31 mouse cellular contexts compared by ENCODE assay signal in genomic region chr7:127671880-127672774, GRCm38 (mm10). TPM values are rescaled to one million over a fixed set of nuclear protein-coding genes. Genes with fewer than 3 reads are reported as not detected.
A peak's percentile ranks its signal among the peaks of the same experiment; 100 is the strongest.
DNase-seq lines count a peak whose midpoint lies in the region; ATAC-seq and TF ChIP-seq lines count a peak whose summit lies in the region.
"Had no signal": no experiment of that assay in that cellular context is flagged by ENCODE, and none has a peak within 500 bp of the region (broad histone marks: within the 10 kb centered on the region; RNA-seq: fewer than 3 reads in every experiment).

No protein-coding gene starts in this region.

- no peak for TF ChIP-seq POLR2A in liver, adult 2 months (IDR thresholded peaks at IDR 0.05; ENCODE audit: extremely low read depth, insufficient read depth, low read length)
- TF ChIP-seq POLR2A in small intestine, adult 2 months (IDR thresholded peaks at IDR 0.05; ENCODE audit: low read depth, low read length): no peak

- no peak for ATAC-seq in kidney, embryonic 16.5 days (ENCODE audit: low FRiP score, low TSS enrichment)
- ATAC-seq in liver, embryonic 12.5 days: 0 out of 2 replicates have a peak, but pooled peaks have one; percentile 29
- ATAC-seq: activated CD4-positive, CD25-positive, alpha-beta regulatory T cell, adult 4 months; forebrain, postnatal 0 days; hindbrain, embryonic 16.5 days had no signal

- H3K27ac ChIP-seq in liver, adult 2 months (replicated peaks; ENCODE audit: insufficient read depth, low read depth, low read length): peak overlapping the region; percentile 66
- H3K27ac ChIP-seq in kidney, embryonic 16.5 days (ENCODE audit: low read length): no peak overlapping the region
- H3K27ac ChIP-seq in liver, embryonic 12.5 days: 0 out of 2 replicates have a peak overlapping the region, but pooled peaks have one; percentile 43
- peak overlapping the region; percentile 100 for H3K27ac ChIP-seq in small intestine, adult 2 months (ENCODE audit: insufficient read depth, low read depth, low read length)
- H3K27ac ChIP-seq in left cerebral cortex, adult 2 months: no peak overlapping the region
- H3K27ac ChIP-seq in heart, embryonic 10.5 days: no peak overlapping the region
- H3K27ac ChIP-seq: embryonic facial prominence, embryonic 12.5 days; gastrocnemius, adult 2 months; hindbrain, embryonic 10.5 days; limb, embryonic 10.5 days; midbrain, embryonic 12.5 days; neural tube, embryonic 12.5 days had no signal

- H3K79me2 ChIP-seq in liver, adult 2 months (ENCODE audit: control insufficient read depth, insufficient read depth, low read length): no peaks in the 10 kb centered on the region

- H3K9me3 ChIP-seq in kidney, embryonic 16.5 days (ENCODE audit: low read length): no peaks in the 10 kb centered on the region
- no peaks in the 10 kb centered on the region for H3K9me3 ChIP-seq in liver, embryonic 12.5 days (replicated peaks)
- no peaks in the 10 kb centered on the region for H3K9me3 ChIP-seq in heart, embryonic 10.5 days
- H3K9me3 ChIP-seq: embryonic facial prominence, embryonic 12.5 days; heart, embryonic 12.5 days; hindbrain, embryonic 10.5 days; limb, embryonic 10.5 days; midbrain, embryonic 12.5 days; neural tube, embryonic 12.5 days had no signal

- H3K4me2 ChIP-seq in kidney, embryonic 16.5 days (replicated peaks; ENCODE audit: low read depth, low read length): no peak overlapping the region
- no peak overlapping the region for H3K4me2 ChIP-seq in liver, embryonic 12.5 days
- H3K4me2 ChIP-seq: embryonic facial prominence, embryonic 12.5 days; heart, embryonic 12.5 days; midbrain, embryonic 12.5 days; neural tube, embryonic 12.5 days had no signal

- peak; percentile 96 for DNase-seq in liver, adult 2 months (ENCODE audit: extremely low read depth, low read depth, low spot score)
- no peak for DNase-seq in liver
- no peak for DNase-seq in left cerebral cortex, adult 2 months (ENCODE audit: extremely low spot score in 1 of 2, low spot score in 2 of 2)
- no peak for DNase-seq in heart, embryonic 10.5 days (ENCODE audit: low spot score)
- no peak for DNase-seq in frontal cortex, postnatal 10 days (ENCODE audit: low spot score in 2 of 2)
- DNase-seq: adrenal gland, adult 8-10 months; cerebellum, adult 18-20 months; cerebellum, postnatal 14 days; forebrain, postnatal 0 days; gastrocnemius, adult 2 months; heart, postnatal 10 days; layer of hippocampus, adult 9-11 months; lung, postnatal 10 days; right cerebral cortex, postnatal 14 days; spleen, adult 18-20 months had no signal

- H3K9ac ChIP-seq in liver, adult 2 months (ENCODE audit: low read depth, low read length): no peak overlapping the region
- peak overlapping the region; percentile 29; the same call in 1 of the 2 replicates for H3K9ac ChIP-seq in kidney, embryonic 16.5 days (replicated peaks; ENCODE audit: low read length)
- no peak overlapping the region for H3K9ac ChIP-seq in liver, embryonic 12.5 days
- H3K9ac ChIP-seq: embryonic facial prominence, embryonic 12.5 days; forebrain, postnatal 0 days; heart, embryonic 12.5 days; midbrain, embryonic 12.5 days; neural tube, embryonic 12.5 days had no signal

- H3K4me3 ChIP-seq in liver, adult 2 months (ENCODE audit: insufficient read depth, low read depth, low read length): no peak overlapping the region
- H3K4me3 ChIP-seq in kidney, embryonic 16.5 days (ENCODE audit: low read length): no peak overlapping the region
- H3K4me3 ChIP-seq in liver, embryonic 12.5 days: no peak overlapping the region
- peak overlapping the region; percentile 21; the same call in 1 of the 2 replicates for H3K4me3 ChIP-seq in small intestine, adult 2 months (ENCODE audit: low read depth, low read length)
- no peak overlapping the region for H3K4me3 ChIP-seq in left cerebral cortex, adult 2 months
- H3K4me3 ChIP-seq in heart, embryonic 10.5 days: no peak overlapping the region
- H3K4me3 ChIP-seq: embryonic facial prominence, embryonic 12.5 days; gastrocnemius, adult 2 months; heart, embryonic 12.5 days; hindbrain, embryonic 10.5 days; limb, embryonic 10.5 days; midbrain, embryonic 12.5 days; neural tube, embryonic 12.5 days had no signal

- TF ChIP-seq CTCF in liver, adult 2 months (IDR thresholded peaks at IDR 0.05; ENCODE audit: low read depth, low read length): no peak
- TF ChIP-seq CTCF in small intestine, adult 2 months (IDR thresholded peaks at IDR 0.05; ENCODE audit: extremely low read depth, insufficient read length, insufficient replicate concordance, low read depth, low read length): no peak
- no peak for TF ChIP-seq CTCF in left cerebral cortex, adult 2 months (IDR thresholded peaks at IDR 0.05)

- H3K27me3 ChIP-seq in liver, adult 2 months (ENCODE audit: control insufficient read depth, insufficient read depth, low read length): no peaks in the 10 kb centered on the region
- H3K27me3 ChIP-seq in kidney, embryonic 16.5 days (ENCODE audit: insufficient read depth, low read length): no peaks in the 10 kb centered on the region
- no peaks in the 10 kb centered on the region for H3K27me3 ChIP-seq in liver, embryonic 12.5 days (replicated peaks)
- H3K27me3 ChIP-seq in small intestine, adult 2 months (ENCODE audit: control insufficient read depth, insufficient read depth, low read length): no peaks in the 10 kb centered on the region
- no peaks in the 10 kb centered on the region for H3K27me3 ChIP-seq in heart, embryonic 10.5 days (ENCODE audit: insufficient read depth, poor library complexity, severe bottlenecking)
- H3K27me3 ChIP-seq: embryonic facial prominence, embryonic 12.5 days; heart, embryonic 12.5 days; midbrain, embryonic 12.5 days; neural tube, embryonic 12.5 days had no signal

- no peaks in the 10 kb centered on the region for H3K36me3 ChIP-seq in liver, adult 2 months (ENCODE audit: control insufficient read depth, insufficient read depth, low read length)
- H3K36me3 ChIP-seq in kidney, embryonic 16.5 days (ENCODE audit: insufficient read depth, low read length): peaks cover 2% of the 10 kb centered on the region; the same call in 1 of the 2 replicates
- no peaks in the 10 kb centered on the region for H3K36me3 ChIP-seq in liver, embryonic 12.5 days
- no peaks in the 10 kb centered on the region for H3K36me3 ChIP-seq in small intestine, adult 2 months (ENCODE audit: control insufficient read depth, insufficient read depth, low read length)
- peaks cover 3% of the 10 kb centered on the region; the same call in 1 of the 2 replicates for H3K36me3 ChIP-seq in heart, embryonic 10.5 days
- H3K36me3 ChIP-seq: heart, embryonic 12.5 days; midbrain, embryonic 12.5 days; neural tube, embryonic 12.5 days had no signal

- WGBS in liver, adult 2 months: 30% methylated on average over 11 of the region's 11 CpGs
- WGBS in kidney, embryonic 16.5 days: 56% methylated on average over 11 of the region's 11 CpGs
- 56% methylated on average over 11 of the region's 11 CpGs for WGBS in liver, embryonic 12.5 days (ENCODE audit: insufficient replicate concordance)
- WGBS in small intestine, adult 2 months: 20% methylated on average over 11 of the region's 11 CpGs
- WGBS in heart, embryonic 10.5 days: 62% methylated on average over 11 of the region's 11 CpGs

- H3K4me1 ChIP-seq in liver, adult 2 months (ENCODE audit: control insufficient read depth, insufficient read depth, low read length): peaks cover 10% of the 10 kb centered on the region
- no peaks in the 10 kb centered on the region for H3K4me1 ChIP-seq in kidney, embryonic 16.5 days (ENCODE audit: insufficient read depth, low read length)
- peaks cover 14% of the 10 kb centered on the region for H3K4me1 ChIP-seq in liver, embryonic 12.5 days
- peaks cover 22% of the 10 kb centered on the region for H3K4me1 ChIP-seq in small intestine, adult 2 months (ENCODE audit: control insufficient read depth, insufficient read depth, insufficient read length, low read length)
- H3K4me1 ChIP-seq in heart, embryonic 10.5 days: peaks cover 16% of the 10 kb centered on the region
- H3K4me1 ChIP-seq: embryonic facial prominence, embryonic 12.5 days; midbrain, embryonic 12.5 days; neural tube, embryonic 12.5 days had no signal

- intact Hi-C loops in left cerebral cortex, adult 2 months (cut with DNase I): no loop called here

RNA-seq across cellular contexts. Expression of gene Bcl7c, which starts 36.6 kb away (rescaled TPM):
- total RNA-seq in liver, adult 2 months (2014; rRNA removed): 7.3 and 7.6 TPM in 2 replicates
- polyA plus RNA-seq in liver, adult 2 months (2012; rRNA removed): 20.0 and 23.2 TPM in 2 replicates
- polyA plus RNA-seq in kidney, embryonic 16.5 days (2015; fragmentation: Nextera tagmentation; extraction: Ambion mirVana): 50.5 and 54.5 TPM in 2 replicates
- 40.6 and 43.6 TPM in 2 replicates for polyA plus RNA-seq in liver, embryonic 12.5 days (2016; fragmentation: Nextera tagmentation; extraction: Ambion mirVana)
- polyA plus RNA-seq in small intestine, adult 2 months (2012; rRNA removed): 11.1 and 24.6 TPM in 2 replicates
- 10 to 100 TPM; 32.7 to 39.9 TPM for total RNA-seq in left cerebral cortex, adult 2 months (2021)
- polyA plus RNA-seq in heart, embryonic 10.5 days (2016; fragmentation: Nextera tagmentation; extraction: Ambion mirVana): 32.3 and 59.4 TPM in 2 replicates

RNA-seq across cellular contexts. Expression of gene Ctf1, which starts 40.4 kb away (rescaled TPM):
- total RNA-seq in liver, adult 2 months (2014; rRNA removed): 2.7 and 4.4 TPM in 2 replicates
- polyA plus RNA-seq in liver, adult 2 months (2012; rRNA removed): 10.5 and 15.9 TPM in 2 replicates
- polyA plus RNA-seq in kidney, embryonic 16.5 days (2015; fragmentation: Nextera tagmentation; extraction: Ambion mirVana): 14.0 and 14.7 TPM in 2 replicates
- 3.6 and 4.6 TPM in 2 replicates for polyA plus RNA-seq in liver, embryonic 12.5 days (2016; fragmentation: Nextera tagmentation; extraction: Ambion mirVana)
- polyA plus RNA-seq in small intestine, adult 2 months (2012; rRNA removed): 7.1 and 8.3 TPM in 2 replicates
- 1 to 10 TPM; 2.8 to 3.8 TPM for total RNA-seq in left cerebral cortex, adult 2 months (2021)
- polyA plus RNA-seq in heart, embryonic 10.5 days (2016; fragmentation: Nextera tagmentation; extraction: Ambion mirVana): 3.4 and 6.5 TPM in 2 replicates
- polyA plus RNA-seq: activated CD4-positive, CD25-positive, alpha-beta regulatory T cell, adult 4 months had no signal

RNA-seq across cellular contexts. Expression of gene Zfp629, which starts 56.5 kb away (rescaled TPM):
- 5.0 and 7.0 TPM in 2 replicates for total RNA-seq in liver, adult 2 months (2014; rRNA removed)
- polyA plus RNA-seq in liver, adult 2 months (2012; rRNA removed): 4.8 and 5.8 TPM in 2 replicates
- 19.8 and 22.1 TPM in 2 replicates for polyA plus RNA-seq in kidney, embryonic 16.5 days (2015; fragmentation: Nextera tagmentation; extraction: Ambion mirVana)
- polyA plus RNA-seq in liver, embryonic 12.5 days (2016; fragmentation: Nextera tagmentation; extraction: Ambion mirVana): 3.3 and 3.8 TPM in 2 replicates
- 4.4 and 5.5 TPM in 2 replicates for polyA plus RNA-seq in small intestine, adult 2 months (2012; rRNA removed)
- total RNA-seq in left cerebral cortex, adult 2 months (2021): 10 to 100 TPM; 24.5 to 26.2 TPM
- polyA plus RNA-seq in heart, embryonic 10.5 days (2016; fragmentation: Nextera tagmentation; extraction: Ambion mirVana): 13.0 and 13.8 TPM in 2 replicates

RNA-seq across cellular contexts. Expression of gene Ctf2, which starts 59.8 kb away (rescaled TPM):
- not detected in 2 replicates for total RNA-seq in liver, adult 2 months (2014; rRNA removed)
- polyA plus RNA-seq in liver, adult 2 months (2012; rRNA removed): not detected in 2 replicates
- polyA plus RNA-seq in kidney, embryonic 16.5 days (2015; fragmentation: Nextera tagmentation; extraction: Ambion mirVana): 0.15 and 0.32 TPM in 2 replicates
- 0.13 and 0.26 TPM in 2 replicates for polyA plus RNA-seq in liver, embryonic 12.5 days (2016; fragmentation: Nextera tagmentation; extraction: Ambion mirVana)
- polyA plus RNA-seq in small intestine, adult 2 months (2012; rRNA removed): not detected in 2 replicates
- total RNA-seq in left cerebral cortex, adult 2 months (2021): not detected
- polyA plus RNA-seq in heart, embryonic 10.5 days (2016; fragmentation: Nextera tagmentation; extraction: Ambion mirVana): 0.26 TPM in 1 of 2 replicates, not detected in the other
- total RNA-seq: adrenal gland, adult 8-10 months; forebrain, postnatal 0 days; gastrocnemius, adult 2 months; heart, postnatal 10 days; left cerebral cortex, adult 8-10 months; megakaryocyte progenitor cell, adult 5-6 weeks had no signal
- polyA plus RNA-seq: activated CD4-positive, CD25-positive, alpha-beta regulatory T cell, adult 4 months; forebrain, postnatal 0 days; heart, embryonic 12.5 days; large intestine, adult 2 months; thymus, postnatal 0 days; urinary bladder, adult 2 months had no signal

Comparison
In these comparisons a context has a peak if more than half of its experiments do, and no peak if none do; other contexts are left out.
1. H3K27ac ChIP-seq: peak in liver, adult 2 months (single experiment), liver, embryonic 12.5 days (single experiment) and small intestine, adult 2 months (single experiment); none in kidney, embryonic 16.5 days (single experiment), left cerebral cortex, adult 2 months (single experiment) and heart, embryonic 10.5 days (single experiment).